Mouse (Mus musculus) megakaryocyte-erythroid progenitor cell, adult 5 weeks (primary cell): ENCODE data around the gene Calcrl. TPM values are rescaled to one million over a fixed set of nuclear protein-coding genes. Genes with fewer than 3 reads are reported as not detected.

ENCODE experiments used
- polyA plus RNA-seq: library from polyadenylated mRNA; stranded (reverse); fragments of >175 nt; gene quantifications from 2 replicates; pipeline ENCODE4 v1.2.3, GENCODE M21; 2012

The Calcrl gene
- 0.15 and 0.43 TPM in 2 replicates for polyA plus RNA-seq

DNA sequence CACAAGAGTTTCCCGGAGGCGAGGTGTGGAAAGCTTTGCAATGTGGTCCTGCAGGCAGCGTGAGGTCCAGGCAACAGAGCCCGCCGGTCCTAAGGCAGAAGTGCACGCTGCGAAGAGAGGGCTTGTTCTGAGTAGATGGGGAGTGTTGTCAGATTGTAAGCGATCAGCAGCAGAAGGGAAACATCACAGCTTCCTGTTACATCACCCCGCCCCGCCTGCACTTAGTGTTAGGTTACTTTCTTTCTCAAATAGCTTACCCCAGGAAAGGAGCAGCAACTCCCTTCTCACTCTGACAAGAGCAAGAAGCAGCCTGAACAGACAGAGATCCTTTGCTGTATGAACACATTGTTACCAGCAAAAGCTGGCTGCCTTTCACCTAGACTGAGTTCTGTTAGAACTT, at the start of gene Calcrl:
Gene Calcrl (minus strand): TSS at position 274 of the 400 bp plus-strand sequence.

Other genes starting within 250 kb of the Calcrl start
- 1.1 and 1.6 TPM in 2 replicates for gene Tfpi, start 51.4 kb upstream of the Calcrl start, polyA plus RNA-seq
- 5.2 and 6.5 TPM in 2 replicates for gene Ctnnd1, start 225.4 kb upstream of the Calcrl start, polyA plus RNA-seq
- not detected in 2 replicates for gene Btbd18, start 233.7 kb upstream of the Calcrl start, polyA plus RNA-seq
- 336 and 344 TPM in 2 replicates for gene Selenoh, start 245.4 kb upstream of the Calcrl start, polyA plus RNA-seq